Mouse (Mus musculus) kidney, adult 2 months (tissue): ENCODE measurements around the gene Hist2h2be. TPM values are rescaled to one million over a fixed set of nuclear protein-coding genes. Genes with fewer than 3 reads are reported as not detected.

Experiments used
- DNase-seq: peaks from one replicate; pipeline ENCODE4 v3.0.0; 2021
- H3K27ac ChIP-seq: fragments of 200-500 bp; 2 replicates; pipeline ENCODE4 v1.5.1; 2012; ENCODE audit warnings: low read depth, low read length, control low read depth, inconsistent platforms; ENCODE audit not compliant: insufficient read depth
- H3K27me3 ChIP-seq: fragments of 200-500 bp; replicated peaks from 2 replicates; pipeline ENCODE4 v1.6.1; 2012; ENCODE audit warnings: mild to moderate bottlenecking, moderate library complexity, low read length, inconsistent platforms; ENCODE audit not compliant: control insufficient read depth, insufficient read depth
- H3K36me3 ChIP-seq: fragments of 200-500 bp; 2 replicates; pipeline ENCODE4 v1.6.1; 2012; ENCODE audit warnings: mild to moderate bottlenecking, moderate library complexity, low read length, inconsistent platforms; ENCODE audit not compliant: control insufficient read depth, insufficient read depth
- H3K4me1 ChIP-seq: fragments of 200-500 bp; 2 replicates; pipeline ENCODE4 v1.6.1; 2011; ENCODE audit warnings: low read length; ENCODE audit not compliant: control insufficient read depth, insufficient read depth
- H3K4me3 ChIP-seq: fragments of 200-500 bp; 2 replicates; pipeline ENCODE4 v1.5.1; 2011; ENCODE audit warnings: mild to moderate bottlenecking, low read depth, low read length, control low read depth; ENCODE audit not compliant: insufficient read depth
- CTCF ChIP-seq: fragments of 200-500 bp; conservative IDR thresholded peaks from 2 replicates; pipeline ENCODE4 v1.5.1; 2011; ENCODE audit warnings: low read depth, mild to moderate bottlenecking, control low read depth, low read length, moderate library complexity, mixed read lengths; ENCODE audit not compliant: insufficient read depth, insufficient read length
- POLR2A ChIP-seq: fragments of 200-500 bp; IDR thresholded peaks from one replicate; pipeline ENCODE4 v1.6.1; 2011; ENCODE audit warnings: low read depth, low read length, control low read depth
- WGBS: fragments of 180-500 bp; shearing (Covaris S2); methylation state at CpG from one replicate; pipeline ENCODE4 v1.1.7; 2018; 5-methylcytosine and 5-hydroxymethylcytosine counted together
- polyA plus RNA-seq: library from polyadenylated mRNA; depleted of rRNA; stranded (reverse); fragments of >200 nt; gene quantifications from 2 replicates; pipeline ENCODE4 v1.2.3, GENCODE M21; 2012

Gene Hist2h2be
- polyA plus RNA-seq, 1 experiment: 6.0 TPM

GRCm38 (mm10) chr3:96178427-96178826, 42.5 kb upstream of the Hist2h2be start:
- Histone ChIP-seq H3K4me3 (no peak overlapping the region), H3K36me3 (peaks cover 5% of the 10 kb centered on the region), H3K4me1 (peaks cover 6% of the 10 kb centered on the region), H3K27ac (no peak overlapping the region), H3K27me3 (no peaks in the 10 kb centered on the region)
- WGBS: 89% methylated on average over 4 of the region's 4 CpGs
- TF ChIP-seq POLR2A: no peak
- TF ChIP-seq CTCF: no peak
- no peak for DNase-seq

- Histone ChIP-seq H3K27me3 (no peaks in the 10 kb centered on the region), H3K27ac (no peak overlapping the region), H3K4me3 (no peak overlapping the region), H3K36me3 (peaks cover 5% of the 10 kb centered on the region), H3K4me1 (peaks cover 6% of the 10 kb centered on the region)
- 76% methylated on average over 2 of the region's 2 CpGs for WGBS
- TF ChIP-seq CTCF: no peak
- no peak for TF ChIP-seq POLR2A
- no peak for DNase-seq
These were observed 42.0 kb upstream of the Hist2h2be start for GRCm38 (mm10) chr3:96178902-96179301.

- H3K27me3 ChIP-seq: no peaks in the 10 kb centered on the region
- TF ChIP-seq CTCF (no peak), POLR2A (no peak)
- H3K36me3 ChIP-seq: peaks cover 5% of the 10 kb centered on the region
- no peak overlapping the region for H3K4me3 ChIP-seq
- H3K27ac ChIP-seq: no peak overlapping the region
- peak; percentile 64 for DNase-seq
- peaks cover 6% of the 10 kb centered on the region for H3K4me1 ChIP-seq
- WGBS: 35% methylated on average over 4 of the region's 4 CpGs
These were observed 41.4 kb upstream of the Hist2h2be start for GRCm38 (mm10) chr3:96179531-96179930.

- peak; percentile 42 for DNase-seq
- TF ChIP-seq POLR2A (no peak), CTCF (no peak)
These were observed 40.0 kb upstream of the Hist2h2be start, which contains the start of gene Sv2a for GRCm38 (mm10) chr3:96180727-96181477. TSS of gene Sv2a (plus strand) at chr3:96181151.

GRCm38 (mm10) chr3:96181510-96182381, 39.2 kb upstream of the Hist2h2be start:
- H3K4me3 ChIP-seq: peak overlapping the region; percentile 82

More at GRCm38 (mm10) chr3:96180727-96181477, 40.0 kb upstream of the Hist2h2be start, which contains the start of gene Sv2a:
- peak within 1 kb of the TSS; percentile 82 for H3K4me3 ChIP-seq
- no peaks in the 10 kb centered on the region for H3K27me3 ChIP-seq
- 2% methylated on average over 21 of the region's 23 CpGs for WGBS
- H3K27ac ChIP-seq: peak within 1 kb of the TSS; percentile 89
- peaks cover 3% of the 10 kb centered on the region; the same call in 1 of the 2 replicates for H3K36me3 ChIP-seq
- peaks cover 6% of the 10 kb centered on the region for H3K4me1 ChIP-seq

GRCm38 (mm10) chr3:96182382-96182776, 38.5 kb upstream of the Hist2h2be start:
- H3K4me1 ChIP-seq: peaks cover 6% of the 10 kb centered on the region
- DNase-seq: peak; percentile 46
- peak overlapping the region; percentile 82 for H3K4me3 ChIP-seq

More at GRCm38 (mm10) chr3:96181510-96182381, 39.2 kb upstream of the Hist2h2be start:
- Histone ChIP-seq H3K4me1 (peaks cover 6% of the 10 kb centered on the region), H3K36me3 (peaks cover 3% of the 10 kb centered on the region; the same call in 1 of the 2 replicates), H3K27me3 (no peaks in the 10 kb centered on the region), H3K27ac (peak overlapping the region; percentile 89)
- TF ChIP-seq POLR2A (no peak), CTCF (no peak)
- DNase-seq: no peak
- whole genome bisulfite sequencing: 45% methylated on average over 12 of the region's 12 CpGs

More at GRCm38 (mm10) chr3:96182382-96182776, 38.5 kb upstream of the Hist2h2be start:
- H3K36me3 ChIP-seq: peaks cover 3% of the 10 kb centered on the region; the same call in 1 of the 2 replicates
- H3K27ac ChIP-seq: peak overlapping the region; percentile 89
- H3K27me3 ChIP-seq: no peaks in the 10 kb centered on the region
- TF ChIP-seq CTCF: no peak
- no peak for TF ChIP-seq POLR2A
- WGBS: 7% methylated on average over 4 of the region's 4 CpGs
